Mouse (Mus musculus) MEL (cell line): ENCODE measurements at regions not wholly inside any gene's neighbourhood (a gene's known extent, or its start where the extent isn't known, plus 50 kb on each side); places are given as distances from the start of the nearest gene placed in this dataset.

Experiments used
- DNase-seq: peaks from one replicate; pipeline ENCODE4 v3.0.0; 2011; ENCODE audit warnings: low read depth, low spot score
- H3K27ac ChIP-seq: 2 replicates; pipeline ENCODE4 v1.5.1; 2012; ENCODE audit warnings: low read depth, mild to moderate bottlenecking, control low read depth, low read length, moderate library complexity; ENCODE audit not compliant: control insufficient read depth
- H3K27me3 ChIP-seq, 2 experiments: fragments of 150-350 bp in 1 of 2; sonication (generic) in 1 of 2; 2 replicates each; pipeline ENCODE4 v1.6.1; 2012; ENCODE audit warnings: low read length in 2 of 2, mild to moderate bottlenecking in 2 of 2, improper control_type of control experiment in 1 of 2, moderate library complexity in 1 of 2; ENCODE audit not compliant: insufficient read depth in 2 of 2, control insufficient read depth in 1 of 2
- H3K36me3 ChIP-seq, 2 experiments: 2 replicates each; pipeline ENCODE4 v1.6.1; 2012 to 2014; ENCODE audit warnings: low read length in 2 of 2, improper control_type of control experiment in 1 of 2, inconsistent platforms in 1 of 2, mild to moderate bottlenecking in 1 of 2; ENCODE audit not compliant: insufficient read depth in 2 of 2, control insufficient read depth in 1 of 2
- H3K4me1 ChIP-seq, 2 experiments: fragments of 150-350 bp in 1 of 2; sonication (generic) in 1 of 2; 2 replicates each; pipeline ENCODE4 v1.6.1; 2012; ENCODE audit warnings: low read length in 2 of 2, improper control_type of control experiment in 1 of 2, mild to moderate bottlenecking in 1 of 2; ENCODE audit not compliant: insufficient read depth in 2 of 2, control insufficient read depth in 1 of 2
- H3K4me3 ChIP-seq, 2 experiments: fragments of 150-350 bp in 1 of 2; sonication (generic) in 1 of 2; 2 replicates each; pipeline ENCODE4 v1.5.1; 2012; ENCODE audit warnings: low read depth in 2 of 2, low read length in 2 of 2, mild to moderate bottlenecking in 2 of 2, moderate library complexity in 2 of 2, control low read depth in 1 of 2, improper control_type of control experiment in 1 of 2; ENCODE audit not compliant: control insufficient read depth in 1 of 2, insufficient read depth in 1 of 2
- H3K79me2 ChIP-seq: 2 replicates; pipeline ENCODE4 v1.6.1; 2012; ENCODE audit warnings: mild to moderate bottlenecking, low read length, moderate library complexity; ENCODE audit not compliant: control insufficient read depth, poor library complexity, insufficient read depth
- H3K9ac ChIP-seq: 2 replicates; pipeline ENCODE4 v1.6.1; 2012; ENCODE audit warnings: low read depth, mild to moderate bottlenecking, control low read depth, low read length, moderate library complexity; ENCODE audit not compliant: control insufficient read depth, poor library complexity, severe bottlenecking
- H3K9me3 ChIP-seq: fragments of 150-350 bp; sonication (generic); replicated peaks from 2 replicates; pipeline ENCODE4 v1.6.1; 2012; ENCODE audit warnings: mild to moderate bottlenecking, low read length, improper control_type of control experiment, moderate library complexity; ENCODE audit not compliant: insufficient read depth
- BHLHE40 ChIP-seq: IDR thresholded peaks from 2 replicates; pipeline ENCODE4 v1.6.1; 2012; ENCODE audit warnings: low read depth, mild to moderate bottlenecking, inconsistent platforms, low read length, improper control_type of control experiment, borderline replicate concordance
- E2F4 ChIP-seq: IDR thresholded peaks from 2 replicates; pipeline ENCODE4 v1.6.1; 2011; ENCODE audit warnings: low read depth, low read length, improper control_type of control experiment, borderline replicate concordance
- ELF1 ChIP-seq: IDR thresholded peaks from 2 replicates; pipeline ENCODE4 v1.6.1; 2014; ENCODE audit warnings: low read depth, mild to moderate bottlenecking, inconsistent platforms, low read length, improper control_type of control experiment, moderate library complexity
- EP300 ChIP-seq, 2 experiments: IDR thresholded peaks; 2 replicates each; pipeline ENCODE4 v1.6.1; 2011; ENCODE audit warnings: improper control_type of control experiment in 2 of 2, low read length in 2 of 2, low read depth in 1 of 2, mild to moderate bottlenecking in 1 of 2
- ETS1 ChIP-seq: IDR thresholded peaks from 2 replicates; pipeline ENCODE4 v1.6.1; 2012; ENCODE audit warnings: low read depth, mild to moderate bottlenecking, inconsistent platforms, low read length, improper control_type of control experiment, moderate library complexity
- GABPA ChIP-seq: IDR thresholded peaks from 2 replicates; pipeline ENCODE4 v1.6.1; 2012; ENCODE audit warnings: low read depth, mild to moderate bottlenecking, inconsistent platforms, low read length, improper control_type of control experiment, moderate library complexity
- GATA1 ChIP-seq: IDR thresholded peaks from 2 replicates; pipeline ENCODE4 v1.6.1; 2011; ENCODE audit warnings: low read depth, low read length, improper control_type of control experiment
- MYB ChIP-seq: IDR thresholded peaks from 2 replicates; pipeline ENCODE4 v1.6.1; 2011; ENCODE audit warnings: mild to moderate bottlenecking, low read depth, low read length, improper control_type of control experiment
- MYC ChIP-seq: IDR thresholded peaks from 2 replicates; pipeline ENCODE4 v1.6.1; 2011; ENCODE audit warnings: low read depth, mild to moderate bottlenecking, low read length, improper control_type of control experiment, moderate library complexity
- NELFE ChIP-seq: IDR thresholded peaks from 2 replicates; pipeline ENCODE4 v1.6.1; 2011; ENCODE audit warnings: low read depth, low read length, improper control_type of control experiment
- NRF1 ChIP-seq: IDR thresholded peaks from 2 replicates; pipeline ENCODE4 v1.6.1; 2014; ENCODE audit warnings: low read depth, mild to moderate bottlenecking, inconsistent platforms, low read length, improper control_type of control experiment, moderate library complexity; ENCODE audit not compliant: poor library complexity, insufficient read depth, severe bottlenecking
- POLR2AphosphoS2 ChIP-seq: IDR thresholded peaks from 2 replicates; pipeline ENCODE4 v1.6.1; 2011; ENCODE audit warnings: low read length, improper control_type of control experiment
- RAD21 ChIP-seq: IDR thresholded peaks from 2 replicates; pipeline ENCODE4 v1.6.1; 2011; ENCODE audit warnings: mild to moderate bottlenecking, low read depth, low read length, improper control_type of control experiment
- SIN3A ChIP-seq: IDR thresholded peaks from 2 replicates; pipeline ENCODE4 v1.6.1; 2012; ENCODE audit warnings: low read length, improper control_type of control experiment, inconsistent platforms
- SMC3 ChIP-seq: IDR thresholded peaks from 2 replicates; pipeline ENCODE4 v1.6.1; 2011; ENCODE audit warnings: low read depth, low read length, improper control_type of control experiment
- TAL1 ChIP-seq: IDR thresholded peaks from 2 replicates; pipeline ENCODE4 v1.6.1; 2012; ENCODE audit warnings: mild to moderate bottlenecking, inconsistent platforms, low read length, moderate library complexity, mixed read lengths
- TCF12 ChIP-seq: IDR thresholded peaks from 2 replicates; pipeline ENCODE4 v1.6.1; 2014; ENCODE audit warnings: low read depth, mild to moderate bottlenecking, inconsistent platforms, low read length, improper control_type of control experiment, moderate library complexity
- UBTF ChIP-seq: IDR thresholded peaks from 2 replicates; pipeline ENCODE4 v1.6.1; 2012; ENCODE audit warnings: low read depth, mild to moderate bottlenecking, inconsistent platforms, low read length, improper control_type of control experiment, moderate library complexity, borderline replicate concordance; ENCODE audit not compliant: insufficient read depth
- USF2 ChIP-seq, 2 experiments: IDR thresholded peaks; 2 replicates each; pipeline ENCODE4 v1.6.1; 2011 to 2012; ENCODE audit warnings: improper control_type of control experiment in 2 of 2, low read length in 2 of 2, borderline replicate concordance in 1 of 2, inconsistent platforms in 1 of 2, low read depth in 1 of 2, mild to moderate bottlenecking in 1 of 2; ENCODE audit not compliant: insufficient read depth in 1 of 2
- ZC3H11A ChIP-seq: IDR thresholded peaks from 2 replicates; pipeline ENCODE4 v1.6.1; 2012; ENCODE audit warnings: low read depth, mild to moderate bottlenecking, inconsistent platforms, low read length, improper control_type of control experiment
- ZKSCAN1 ChIP-seq: IDR thresholded peaks from 2 replicates; pipeline ENCODE4 v1.6.1; 2012; ENCODE audit warnings: low read depth, mild to moderate bottlenecking, inconsistent platforms, low read length, improper control_type of control experiment, moderate library complexity
- ZNF384 ChIP-seq: IDR thresholded peaks from 2 replicates; pipeline ENCODE4 v1.6.1; 2012; ENCODE audit warnings: low read depth, mild to moderate bottlenecking, inconsistent platforms, low read length, improper control_type of control experiment

- H3K27ac ChIP-seq = no peak overlapping the region
- H3K9ac ChIP-seq = no peak overlapping the region
- H3K4me3 ChIP-seq = no peak overlapping the region
- H3K27me3 ChIP-seq = no peaks in the 10 kb centered on the region
- H3K9me3 ChIP-seq = no peaks in the 10 kb centered on the region
- TF ChIP-seq ZKSCAN1 (no peak), SMC3 (no peak), TCF12 (no peak), NRF1 (no peak), RAD21 (no peak), ELF1 (no peak), POLR2AphosphoS2 (no peak), EP300 (IDR thresholded peaks at IDR 0.05; ENCODE audit: low read depth in 1 of 2, low read length in 2 of 2) (no peak), BHLHE40 (no peak)
- no peaks in the 10 kb centered on the region for H3K79me2 ChIP-seq
- no peak for DNase-seq
- no peaks in the 10 kb centered on the region for H3K36me3 ChIP-seq
- no peaks in the 10 kb centered on the region for H3K4me1 ChIP-seq
Observed at GRCm38 (mm10) chr4:100683757-100684156, 92.7 kb upstream of the Cachd1 start.

DNA sequence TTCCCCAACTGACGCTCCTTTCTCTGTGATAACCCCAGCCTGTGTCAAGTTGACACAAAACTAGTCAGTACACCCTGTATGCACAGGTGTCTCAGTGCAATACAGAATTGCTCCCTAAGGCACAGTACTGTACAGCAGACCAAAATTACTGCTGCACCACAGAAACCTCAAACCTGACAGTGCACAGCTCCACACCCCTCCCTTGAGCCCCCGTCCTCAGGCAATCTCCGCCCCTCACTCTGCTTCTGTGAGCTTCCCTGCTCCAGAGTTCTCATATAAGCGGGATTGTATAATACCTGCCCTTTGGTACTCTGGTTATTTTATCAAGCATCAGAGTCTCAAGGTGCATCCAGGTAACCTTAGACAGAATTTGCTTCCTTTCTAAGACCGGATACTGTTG is 76.5 kb upstream of the Cachd1 start:
- no peak for TF ChIP-seq GATA1
- Histone ChIP-seq H3K9me3 (no peaks in the 10 kb centered on the region), H3K4me3 (no peak overlapping the region), H3K27ac (no peak overlapping the region), H3K36me3 (no peaks in the 10 kb centered on the region), H3K9ac (no peak overlapping the region), H3K4me1 (no peaks in the 10 kb centered on the region), H3K27me3 (no peaks in the 10 kb centered on the region; a peak in 1 of 4 replicates), H3K79me2 (no peaks in the 10 kb centered on the region)
- no peak for DNase-seq

- TF ChIP-seq ETS1 = no peak
- no peak for TF ChIP-seq ZNF384
- no peak for TF ChIP-seq RAD21
- TF ChIP-seq ZC3H11A = no peak
- TF ChIP-seq POLR2AphosphoS2 = no peak
- no peak for TF ChIP-seq MYC
- TF ChIP-seq TAL1 = no peak
- no peak for TF ChIP-seq SIN3A
- no peak for TF ChIP-seq UBTF
- no peak for TF ChIP-seq TCF12
- no peak for TF ChIP-seq GABPA
- TF ChIP-seq NELFE = no peak
- TF ChIP-seq ELF1 = no peak
- no peak for TF ChIP-seq E2F4
- no peak for TF ChIP-seq USF2 (IDR thresholded peaks at IDR 0.05; ENCODE audit: borderline replicate concordance in 1 of 2, insufficient read depth in 1 of 2, low read depth in 1 of 2, low read length in 2 of 2)
- TF ChIP-seq MYB = no peak
- no peak for TF ChIP-seq GATA1
- no peaks in the 10 kb centered on the region for H3K36me3 ChIP-seq
- H3K9me3 ChIP-seq = no peaks in the 10 kb centered on the region
- DNase-seq = no peak
- no peak overlapping the region for H3K27ac ChIP-seq
- no peaks in the 10 kb centered on the region for H3K4me1 ChIP-seq
- no peaks in the 10 kb centered on the region; a peak in 1 of 4 replicates for H3K27me3 ChIP-seq
- no peak overlapping the region for H3K4me3 ChIP-seq
- H3K79me2 ChIP-seq = no peaks in the 10 kb centered on the region
- no peak overlapping the region for H3K9ac ChIP-seq
Observed at GRCm38 (mm10) chr4:100700418-100700817, 76.1 kb upstream of the Cachd1 start.
